Mouse (Mus musculus): ENCODE measurements around the gene Slc1a3. TPM values are rescaled to one million over a fixed set of nuclear protein-coding genes. Genes with fewer than 3 reads are reported as not detected.

Slc1a3 gene
- polyA plus RNA-seq, 1 experiment = 23.1 TPM

- no peak overlapping the region for H3K4me3 ChIP-seq (ENCODE audit: control insufficient read depth, insufficient read depth, low read length)
- no peak for TF ChIP-seq CTCF (IDR thresholded peaks at IDR 0.05; ENCODE audit: borderline replicate concordance, control insufficient read depth, extremely low read depth, insufficient read depth, low read length, poor library complexity)
- TF ChIP-seq POLR2A (IDR thresholded peaks at IDR 0.05; ENCODE audit: control insufficient read depth, extremely low read depth, insufficient read depth, low read length, poor library complexity) = no peak
- H3K36me3 ChIP-seq (ENCODE audit: control insufficient read depth, insufficient read depth, low read length) = no peaks in the 10 kb centered on the region
- DNase-seq = no peak
- no peak overlapping the region for H3K27ac ChIP-seq (ENCODE audit: control insufficient read depth, insufficient read depth, low read length)
- WGBS = 83% methylated on average over 2 of the region's 2 CpGs
- no peaks in the 10 kb centered on the region for H3K27me3 ChIP-seq (ENCODE audit: control insufficient read depth, insufficient read depth, low read length)
- H3K4me1 ChIP-seq (replicated peaks; ENCODE audit: control insufficient read depth, insufficient read depth, low read length) = no peaks in the 10 kb centered on the region
Observed at GRCm38 (mm10) chr15:8637283-8637682, 73.3 kb downstream of the Slc1a3 start.

- H3K4me1 ChIP-seq (replicated peaks; ENCODE audit: control insufficient read depth, insufficient read depth, low read length) = no peaks in the 10 kb centered on the region
- no peaks in the 10 kb centered on the region for H3K27me3 ChIP-seq (ENCODE audit: control insufficient read depth, insufficient read depth, low read length)
- no peak overlapping the region for H3K27ac ChIP-seq (ENCODE audit: control insufficient read depth, insufficient read depth, low read length)
- no peak overlapping the region for H3K4me3 ChIP-seq (ENCODE audit: control insufficient read depth, insufficient read depth, low read length)
- no peaks in the 10 kb centered on the region for H3K36me3 ChIP-seq (ENCODE audit: control insufficient read depth, insufficient read depth, low read length)
- no peak for TF ChIP-seq CTCF (IDR thresholded peaks at IDR 0.05; ENCODE audit: borderline replicate concordance, control insufficient read depth, extremely low read depth, insufficient read depth, low read length, poor library complexity)
- no peak for TF ChIP-seq POLR2A (IDR thresholded peaks at IDR 0.05; ENCODE audit: control insufficient read depth, extremely low read depth, insufficient read depth, low read length, poor library complexity)
- no peak for DNase-seq
- WGBS = 92% methylated on average over 15 of the region's 15 CpGs
Observed at GRCm38 (mm10) chr15:8635974-8636373, 74.6 kb downstream of the Slc1a3 start.

GRCm38 (mm10) chr15:8634807-8635206 is 75.8 kb downstream of the Slc1a3 start:
- 32% methylated on average over 4 of the region's 4 CpGs for WGBS
- no peaks in the 10 kb centered on the region for H3K36me3 ChIP-seq (ENCODE audit: control insufficient read depth, insufficient read depth, low read length)
- H3K27me3 ChIP-seq (ENCODE audit: control insufficient read depth, insufficient read depth, low read length) = no peaks in the 10 kb centered on the region
- TF ChIP-seq CTCF (IDR thresholded peaks at IDR 0.05; ENCODE audit: borderline replicate concordance, control insufficient read depth, extremely low read depth, insufficient read depth, low read length, poor library complexity) (no peak), POLR2A (IDR thresholded peaks at IDR 0.05; ENCODE audit: control insufficient read depth, extremely low read depth, insufficient read depth, low read length, poor library complexity) (no peak)
- no peaks in the 10 kb centered on the region for H3K4me1 ChIP-seq (replicated peaks; ENCODE audit: control insufficient read depth, insufficient read depth, low read length)
- no peak for DNase-seq
- no peak overlapping the region for H3K27ac ChIP-seq (ENCODE audit: control insufficient read depth, insufficient read depth, low read length)
- no peak overlapping the region for H3K4me3 ChIP-seq (ENCODE audit: control insufficient read depth, insufficient read depth, low read length)

GRCm38 (mm10) chr15:8634355-8634754 is 76.2 kb downstream of the Slc1a3 start:
- DNase-seq = no peak
- no peaks in the 10 kb centered on the region for H3K27me3 ChIP-seq (ENCODE audit: control insufficient read depth, insufficient read depth, low read length)
- TF ChIP-seq CTCF (IDR thresholded peaks at IDR 0.05; ENCODE audit: borderline replicate concordance, control insufficient read depth, extremely low read depth, insufficient read depth, low read length, poor library complexity) = no peak
- H3K4me3 ChIP-seq (ENCODE audit: control insufficient read depth, insufficient read depth, low read length) = no peak overlapping the region
- H3K36me3 ChIP-seq (ENCODE audit: control insufficient read depth, insufficient read depth, low read length) = no peaks in the 10 kb centered on the region
- WGBS = 94% methylated on average over 3 of the region's 3 CpGs
- no peaks in the 10 kb centered on the region for H3K4me1 ChIP-seq (replicated peaks; ENCODE audit: control insufficient read depth, insufficient read depth, low read length)
- no peak overlapping the region for H3K27ac ChIP-seq (ENCODE audit: control insufficient read depth, insufficient read depth, low read length)

GRCm38 (mm10) chr15:8633375-8633774 is 77.2 kb downstream of the Slc1a3 start:
- 61% methylated on average over 6 of the region's 6 CpGs for WGBS
- H3K36me3 ChIP-seq (ENCODE audit: control insufficient read depth, insufficient read depth, low read length) = no peaks in the 10 kb centered on the region
- peak; percentile 66 for DNase-seq
- H3K27me3 ChIP-seq (ENCODE audit: control insufficient read depth, insufficient read depth, low read length) = no peaks in the 10 kb centered on the region
- no peak for TF ChIP-seq POLR2A (IDR thresholded peaks at IDR 0.05; ENCODE audit: control insufficient read depth, extremely low read depth, insufficient read depth, low read length, poor library complexity)
- TF ChIP-seq CTCF (IDR thresholded peaks at IDR 0.05; ENCODE audit: borderline replicate concordance, control insufficient read depth, extremely low read depth, insufficient read depth, low read length, poor library complexity) = no peak
- H3K4me1 ChIP-seq (replicated peaks; ENCODE audit: control insufficient read depth, insufficient read depth, low read length) = no peaks in the 10 kb centered on the region
- H3K4me3 ChIP-seq (ENCODE audit: control insufficient read depth, insufficient read depth, low read length) = no peak overlapping the region
- H3K27ac ChIP-seq (ENCODE audit: control insufficient read depth, insufficient read depth, low read length) = no peak overlapping the region

- 89% methylated on average over 10 of the region's 10 CpGs for WGBS
- Histone ChIP-seq H3K4me3 (ENCODE audit: control insufficient read depth, insufficient read depth, low read length) (no peak overlapping the region), H3K27me3 (ENCODE audit: control insufficient read depth, insufficient read depth, low read length) (no peaks in the 10 kb centered on the region), H3K36me3 (ENCODE audit: control insufficient read depth, insufficient read depth, low read length) (no peaks in the 10 kb centered on the region), H3K4me1 (replicated peaks; ENCODE audit: control insufficient read depth, insufficient read depth, low read length) (peaks cover 3% of the 10 kb centered on the region; the same call in 1 of the 2 replicates), H3K27ac (ENCODE audit: control insufficient read depth, insufficient read depth, low read length) (no peak overlapping the region)
- no peak for DNase-seq
- TF ChIP-seq POLR2A (IDR thresholded peaks at IDR 0.05; ENCODE audit: control insufficient read depth, extremely low read depth, insufficient read depth, low read length, poor library complexity) (no peak), CTCF (IDR thresholded peaks at IDR 0.05; ENCODE audit: borderline replicate concordance, control insufficient read depth, extremely low read depth, insufficient read depth, low read length, poor library complexity) (no peak)
Observed at GRCm38 (mm10) chr15:8632361-8632760, 78.2 kb downstream of the Slc1a3 start.

GRCm38 (mm10) chr15:8629317-8629831 is 81.2 kb downstream of the Slc1a3 start:
- TF ChIP-seq POLR2A (IDR thresholded peaks at IDR 0.05; ENCODE audit: control insufficient read depth, extremely low read depth, insufficient read depth, low read length, poor library complexity) (no peak), CTCF (IDR thresholded peaks at IDR 0.05; ENCODE audit: borderline replicate concordance, control insufficient read depth, extremely low read depth, insufficient read depth, low read length, poor library complexity) (no peak)
- 5% methylated on average over 13 of the region's 13 CpGs for WGBS
- peak; percentile 38 for DNase-seq
- Histone ChIP-seq H3K4me1 (replicated peaks; ENCODE audit: control insufficient read depth, insufficient read depth, low read length) (peaks cover 5% of the 10 kb centered on the region; the same call in 1 of the 2 replicates), H3K27me3 (ENCODE audit: control insufficient read depth, insufficient read depth, low read length) (no peaks in the 10 kb centered on the region), H3K27ac (ENCODE audit: control insufficient read depth, insufficient read depth, low read length) (no peak overlapping the region), H3K4me3 (ENCODE audit: control insufficient read depth, insufficient read depth, low read length) (no peak overlapping the region), H3K36me3 (ENCODE audit: control insufficient read depth, insufficient read depth, low read length) (no peaks in the 10 kb centered on the region)
